Mouse (Mus musculus): Measurements from ENCODE around the gene S100a10. TPM values are rescaled to one million over a fixed set of nuclear protein-coding genes. Genes with fewer than 3 reads are reported as not detected.
A peak's percentile ranks its signal among the peaks of the same experiment; 100 is the strongest.
"Not testable (repeated sequence)": the region's sequence is repeated elsewhere in the genome, so short reads cannot be mapped to it uniquely, and the experiment has no call there.

Gene S100a10
- polyA plus RNA-seq, 1 experiment from 2014 or later, result 826 TPM

DNA sequence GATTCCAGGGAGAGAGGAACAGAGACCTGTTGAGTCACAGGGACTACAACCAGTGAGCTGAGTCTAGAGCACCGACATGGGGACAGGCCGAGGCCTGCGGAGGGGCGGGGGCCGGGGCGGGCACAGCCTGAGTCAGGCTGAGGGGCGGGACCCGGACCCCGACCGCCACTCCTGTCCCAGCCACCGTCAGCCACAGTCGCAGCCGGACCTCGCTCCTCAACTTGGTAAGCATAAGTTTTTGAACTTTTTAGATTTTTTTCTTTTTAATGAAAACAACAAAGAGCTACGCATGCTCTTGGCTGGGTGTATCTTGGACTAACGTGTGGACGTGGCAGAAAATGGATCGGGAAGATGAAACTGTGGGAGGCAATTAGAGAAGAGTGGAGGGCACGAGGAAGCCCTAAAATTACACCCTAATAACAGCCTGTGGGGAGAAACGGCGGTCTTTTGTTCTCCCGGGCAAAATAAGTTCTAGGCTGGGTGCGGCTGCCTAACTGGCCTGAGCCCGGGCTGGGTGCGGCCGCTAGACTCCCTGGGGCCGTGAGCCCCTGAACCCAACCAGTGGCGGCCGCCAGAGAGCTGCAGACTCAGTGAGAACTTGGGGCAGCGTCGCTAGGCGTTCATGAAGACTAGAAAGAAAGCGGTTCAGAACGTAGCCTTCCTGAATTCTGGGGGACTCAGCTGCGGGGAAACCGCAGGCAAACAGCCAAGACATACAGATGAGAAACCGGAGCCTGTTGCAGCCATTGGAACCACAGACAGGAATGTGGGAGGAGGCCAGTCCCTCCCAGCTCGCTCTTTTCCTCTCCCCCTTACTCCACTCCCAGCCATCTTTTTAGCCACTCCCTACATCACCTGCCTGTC is 34.3 kb upstream of the S100a10 start, which contains the start of gene S100a11:
TSS of gene S100a11 (plus strand) at position 159 of the 864 bp plus-strand sequence.
- Histone ChIP-seq H3K27ac (peak within 1 kb of the TSS; percentile 97), H3K9me3 (no peaks in the 10 kb centered on the region), H3K4me2 (peak within 1 kb of the TSS; percentile 47), H3K4me1 (peaks cover 23% of the 10 kb centered on the region), H3K4me3 (peak within 1 kb of the TSS; percentile 73), H3K36me3 (peaks cover 9% of the 10 kb centered on the region; the same call in 1 of the 2 replicates), H3K9ac (peak within 1 kb of the TSS; percentile 70), H3K27me3 (no peaks in the 10 kb centered on the region)
- WGBS, result under 1% methylated on average over 38 of the region's 38 CpGs
- peak; percentile 88 for ATAC-seq (ENCODE audit: insufficient number of reproducible peaks, low FRiP score, low TSS enrichment, low read depth)

DNA sequence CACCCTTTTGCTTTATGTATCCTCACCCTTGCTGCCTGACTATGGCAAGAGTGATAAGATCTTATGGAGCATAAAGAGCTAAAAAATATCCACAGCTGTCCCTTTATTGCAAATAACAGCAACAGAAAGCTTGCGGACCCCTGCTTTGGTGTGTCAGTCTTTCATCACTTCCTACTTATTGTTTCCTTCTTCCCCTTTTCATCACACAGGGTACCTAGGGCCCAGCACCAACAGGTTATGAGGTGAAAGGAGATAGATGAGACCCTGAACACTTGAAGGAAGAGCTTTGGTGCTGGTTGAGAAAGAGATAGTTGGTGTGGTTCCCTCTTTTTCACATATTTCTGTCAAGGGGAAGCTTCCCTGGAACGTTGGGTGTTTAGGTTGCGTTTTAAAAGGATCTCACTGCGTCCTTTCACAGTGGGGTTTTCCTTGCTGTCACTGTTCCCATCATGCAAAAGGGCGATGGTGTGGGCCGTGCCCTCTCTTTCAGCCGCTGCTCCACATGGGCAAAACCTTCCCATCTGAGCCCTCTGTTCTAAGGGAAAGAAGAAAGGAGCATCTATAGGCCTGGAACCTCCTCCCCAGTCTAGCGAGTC is 33.3 kb upstream of the S100a10 start:
- WGBS, result 79% methylated on average over 8 of the region's 8 CpGs

DNA sequence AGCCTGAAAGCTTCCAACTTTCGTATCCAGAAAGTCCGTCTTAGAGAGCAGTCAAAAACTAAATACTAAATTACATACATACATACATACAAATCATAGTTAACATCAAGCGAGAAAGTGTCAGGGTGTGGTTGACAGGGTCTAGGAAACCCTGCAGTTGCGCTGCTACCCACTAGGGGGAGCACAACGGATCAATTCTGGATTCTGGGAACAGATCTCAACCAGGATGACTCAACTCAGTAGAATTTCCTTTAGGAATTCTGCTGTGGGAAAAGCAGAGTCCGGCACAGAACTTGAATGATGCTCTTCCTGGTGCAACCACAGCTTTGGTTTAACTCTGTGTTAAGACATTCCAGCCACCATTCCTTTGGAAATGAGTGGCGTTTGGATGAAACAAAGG is 32.3 kb upstream of the S100a10 start:
- no peak overlapping the region for H3K4me3 ChIP-seq
- no peaks in the 10 kb centered on the region for H3K9me3 ChIP-seq
- H3K36me3 ChIP-seq, result peaks cover 24% of the 10 kb centered on the region
- H3K27ac ChIP-seq, result no peak overlapping the region
- no peaks in the 10 kb centered on the region for H3K27me3 ChIP-seq
- peak overlapping the region; percentile 19 for H3K4me2 ChIP-seq
- H3K4me1 ChIP-seq, result peaks cover 23% of the 10 kb centered on the region
- 37% methylated on average over 7 of the region's 7 CpGs for WGBS
- H3K9ac ChIP-seq, result no peak overlapping the region
- ATAC-seq (ENCODE audit: insufficient number of reproducible peaks, low FRiP score, low TSS enrichment, low read depth), result no peak

More for the DNA sequence above, 33.3 kb upstream of the S100a10 start:
- peak overlapping the region; percentile 47 for H3K4me2 ChIP-seq
- H3K4me3 ChIP-seq, result peak overlapping the region; percentile 73
- H3K9me3 ChIP-seq, result no peaks in the 10 kb centered on the region
- H3K9ac ChIP-seq, result no peak overlapping the region
- peak overlapping the region; percentile 97 for H3K27ac ChIP-seq
- H3K36me3 ChIP-seq, result peaks cover 16% of the 10 kb centered on the region
- ATAC-seq (ENCODE audit: insufficient number of reproducible peaks, low FRiP score, low TSS enrichment, low read depth), result no peak
- peaks cover 23% of the 10 kb centered on the region for H3K4me1 ChIP-seq
- no peaks in the 10 kb centered on the region for H3K27me3 ChIP-seq

- WGBS, result 88% methylated on average over 3 of the region's 3 CpGs
- no peak overlapping the region for H3K4me2 ChIP-seq
- peaks cover 24% of the 10 kb centered on the region for H3K36me3 ChIP-seq
- peaks cover 13% of the 10 kb centered on the region for H3K4me1 ChIP-seq
- H3K4me3 ChIP-seq, result no peak overlapping the region
- no peak for ATAC-seq (ENCODE audit: insufficient number of reproducible peaks, low FRiP score, low TSS enrichment, low read depth)
- H3K9me3 ChIP-seq, result no peaks in the 10 kb centered on the region
- H3K9ac ChIP-seq, result no peak overlapping the region
- no peak overlapping the region for H3K27ac ChIP-seq
- no peaks in the 10 kb centered on the region for H3K27me3 ChIP-seq
These were observed 27.6 kb upstream of the S100a10 start for GRCm38 (mm10) chr3:93527300-93527699.

DNA sequence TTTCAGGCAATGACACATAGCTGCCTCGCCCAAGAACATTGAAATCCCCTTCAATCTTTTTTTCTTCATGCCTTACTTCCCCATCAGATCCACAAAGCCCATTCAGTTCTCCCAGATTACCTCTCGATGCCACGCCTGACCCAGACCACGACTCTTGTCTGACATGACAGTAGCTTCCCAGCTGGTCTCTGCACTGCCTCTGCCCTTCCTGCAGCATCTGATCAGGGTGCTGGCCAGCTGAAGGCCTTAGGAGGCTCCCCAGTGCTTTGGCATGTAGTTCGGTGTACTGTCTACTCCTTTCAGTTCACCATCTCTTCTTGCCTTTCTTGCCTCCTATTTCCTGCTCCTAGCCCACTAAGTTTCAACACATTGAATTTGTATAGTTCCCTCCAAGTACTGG is 26.1 kb upstream of the S100a10 start:
- H3K4me1 ChIP-seq, result 0 out of 2 replicates have a peak, but pooled peaks cover 5% of the 10 kb centered on the region
- no peak for ATAC-seq (ENCODE audit: insufficient number of reproducible peaks, low FRiP score, low TSS enrichment, low read depth)
- no peak overlapping the region for H3K4me2 ChIP-seq
- H3K36me3 ChIP-seq, result peaks cover 24% of the 10 kb centered on the region
- H3K27ac ChIP-seq, result no peak overlapping the region
- no peaks in the 10 kb centered on the region for H3K27me3 ChIP-seq
- WGBS, result 88% methylated on average over 5 of the region's 5 CpGs
- no peak overlapping the region for H3K9ac ChIP-seq
- no peak overlapping the region for H3K4me3 ChIP-seq
- no peaks in the 10 kb centered on the region for H3K9me3 ChIP-seq

- Histone ChIP-seq H3K9me3 (no peaks in the 10 kb centered on the region), H3K27me3 (no peaks in the 10 kb centered on the region), H3K27ac (no peak overlapping the region), H3K9ac (no peak overlapping the region), H3K4me1 (no peaks in the 10 kb centered on the region), H3K36me3 (no peaks in the 10 kb centered on the region), H3K4me3 (no peak overlapping the region), H3K4me2 (no peak overlapping the region)
- no peak for ATAC-seq (ENCODE audit: insufficient number of reproducible peaks, low FRiP score, low TSS enrichment, low read depth)
- WGBS, result 69% methylated on average over 2 of the region's 2 CpGs
These were observed 17.8 kb upstream of the S100a10 start for GRCm38 (mm10) chr3:93537068-93537576.

- H3K4me1 ChIP-seq, result no peaks in the 10 kb centered on the region
- no peak overlapping the region for H3K9ac ChIP-seq
- H3K27ac ChIP-seq, result no peak overlapping the region
- no peak overlapping the region for H3K4me3 ChIP-seq
- 67% methylated on average over 2 of the region's 2 CpGs for WGBS
- H3K27me3 ChIP-seq, result no peaks in the 10 kb centered on the region
- no peak for ATAC-seq (ENCODE audit: insufficient number of reproducible peaks, low FRiP score, low TSS enrichment, low read depth)
- H3K36me3 ChIP-seq, result no peaks in the 10 kb centered on the region
- no peak overlapping the region for H3K4me2 ChIP-seq
- H3K9me3 ChIP-seq, result no peaks in the 10 kb centered on the region
These were observed 16.4 kb upstream of the S100a10 start for GRCm38 (mm10) chr3:93538486-93538885.

- Histone ChIP-seq H3K4me2 (no peak overlapping the region), H3K36me3 (no peaks in the 10 kb centered on the region), H3K27me3 (no peaks in the 10 kb centered on the region), H3K4me1 (no peaks in the 10 kb centered on the region), H3K4me3 (no peak overlapping the region), H3K9me3 (no peaks in the 10 kb centered on the region), H3K9ac (no peak overlapping the region), H3K27ac (no peak overlapping the region)
- ATAC-seq (ENCODE audit: insufficient number of reproducible peaks, low FRiP score, low TSS enrichment, low read depth), result no peak
- WGBS, result 75% methylated on average over 2 of the region's 2 CpGs
These were observed 13.4 kb upstream of the S100a10 start for GRCm38 (mm10) chr3:93541501-93541900.

GRCm38 (mm10) chr3:93544170-93544569 is 10.7 kb upstream of the S100a10 start:
- not testable (repeated sequence) for H3K9me3 ChIP-seq; H3K4me1 ChIP-seq; ATAC-seq (ENCODE audit: insufficient number of reproducible peaks, low FRiP score, low TSS enrichment, low read depth); H3K27ac ChIP-seq; H3K4me2 ChIP-seq; H3K27me3 ChIP-seq; H3K36me3 ChIP-seq; H3K9ac ChIP-seq; H3K4me3 ChIP-seq
- WGBS, result 56% methylated on average over 6 of the region's 6 CpGs

DNA sequence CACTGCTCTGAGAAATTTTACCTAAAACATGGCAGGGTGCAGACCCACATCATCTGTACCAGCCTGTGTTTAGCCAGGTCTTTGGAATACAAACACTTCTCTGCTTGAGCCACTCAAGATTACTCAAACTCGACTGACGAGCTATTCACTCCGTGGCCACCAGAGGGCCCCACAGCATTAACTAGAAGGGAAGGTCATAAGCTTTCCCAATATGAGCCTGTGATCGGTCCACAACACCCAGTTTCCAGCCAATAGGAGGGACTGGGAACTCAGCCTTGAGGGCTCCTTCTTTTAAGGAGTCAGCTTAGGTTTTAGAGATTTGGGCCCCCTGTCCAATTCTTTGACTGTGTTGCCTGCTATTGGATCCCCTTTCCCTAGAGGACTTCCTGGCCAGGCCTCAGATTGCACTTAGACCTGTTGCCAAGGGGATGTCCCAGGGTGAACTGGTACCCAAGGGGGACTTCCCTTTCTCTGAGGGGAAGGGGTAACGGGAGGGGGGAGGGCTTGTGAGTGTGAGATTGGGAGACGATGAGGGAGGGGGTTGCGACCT is 7.7 kb upstream of the S100a10 start:
- ATAC-seq (ENCODE audit: insufficient number of reproducible peaks, low FRiP score, low TSS enrichment, low read depth), result no peak
- H3K36me3 ChIP-seq, result no peaks in the 10 kb centered on the region

DNA sequence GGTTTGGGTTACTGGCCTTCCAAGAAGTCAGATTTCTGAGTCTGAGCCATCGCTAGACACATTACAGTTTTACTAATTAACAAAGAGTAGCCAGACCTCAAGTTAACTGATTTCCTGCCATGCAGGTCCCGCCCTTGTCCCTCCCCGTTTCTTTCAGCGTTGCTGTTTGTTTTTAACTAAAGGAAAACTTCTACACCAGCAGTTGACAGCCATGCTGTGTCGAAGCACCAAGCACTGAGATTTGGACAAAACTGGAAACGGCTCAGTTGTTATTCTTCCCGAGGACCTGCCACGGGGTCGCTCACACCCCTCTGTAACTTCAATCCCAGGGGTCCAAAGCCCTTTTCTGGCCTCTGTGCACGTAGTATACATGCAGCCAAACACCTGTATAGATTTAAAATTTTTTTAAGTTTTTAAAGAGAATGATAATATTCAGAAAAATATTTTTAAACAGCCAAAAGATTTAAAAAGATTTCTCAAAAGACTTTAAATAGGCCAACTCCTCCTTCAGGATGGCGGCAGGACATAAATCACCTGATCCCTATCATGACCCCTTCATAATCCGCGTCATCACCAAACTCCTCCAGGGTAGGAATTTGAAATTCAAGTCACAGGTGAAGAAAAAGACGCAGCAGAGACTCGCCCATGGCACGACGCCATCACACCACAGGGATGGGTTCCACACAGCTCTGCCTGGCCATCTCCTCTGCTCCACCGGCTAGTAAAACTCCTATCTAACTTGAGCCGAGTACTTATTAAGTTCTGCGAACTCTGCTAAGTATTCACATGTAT is 6.9 kb upstream of the S100a10 start:
- Histone ChIP-seq H3K9me3 (no peaks in the 10 kb centered on the region), H3K4me1 (0 out of 2 replicates have a peak, but pooled peaks cover 6% of the 10 kb centered on the region), H3K27ac (no peak overlapping the region), H3K36me3 (no peaks in the 10 kb centered on the region), H3K4me3 (no peak overlapping the region), H3K4me2 (no peak overlapping the region), H3K27me3 (no peaks in the 10 kb centered on the region), H3K9ac (no peak overlapping the region)
- WGBS, result 62% methylated on average over 20 of the region's 20 CpGs
- no peak for ATAC-seq (ENCODE audit: insufficient number of reproducible peaks, low FRiP score, low TSS enrichment, low read depth)

More for the DNA sequence above, 7.7 kb upstream of the S100a10 start:
- Histone ChIP-seq H3K27me3 (no peaks in the 10 kb centered on the region), H3K27ac (no peak overlapping the region), H3K4me3 (no peak overlapping the region), H3K4me1 (0 out of 2 replicates have a peak, but pooled peaks cover 4% of the 10 kb centered on the region), H3K9me3 (no peaks in the 10 kb centered on the region), H3K9ac (no peak overlapping the region), H3K4me2 (no peak overlapping the region)
- 31% methylated on average over 7 of the region's 7 CpGs for WGBS

Measured in limb, embryonic 15.5 days (tissue).